Mouse (Mus musculus): ENCODE measurements around the gene Ywhae.
"Not testable (repeated sequence)": the region's sequence is repeated elsewhere in the genome, so short reads cannot be mapped to it uniquely, and the experiment has no call there.

- not testable (repeated sequence) for TF ChIP-seq CTCF (IDR thresholded peaks at IDR 0.05; ENCODE audit: extremely low read depth, insufficient read depth, insufficient read length, insufficient replicate concordance); POLR2A (IDR thresholded peaks at IDR 0.05; ENCODE audit: low read depth, low read length)
Measured at GRCm38 (mm10) chr11:75697464-75697863, 35.2 kb upstream of the Ywhae start.

Measured in spleen, adult 2 months (tissue).